Mouse (Mus musculus) spleen, adult 2 months (tissue): ENCODE data around the gene Krt75. TPM values are rescaled to one million over a fixed set of nuclear protein-coding genes. Genes with fewer than 3 reads are reported as not detected.
"Not testable (repeated sequence)": the region's sequence is repeated elsewhere in the genome, so short reads cannot be mapped to it uniquely, and the experiment has no call there.

Experiments
- DNase-seq, 2 experiments: peaks; one replicate each; pipeline versions ENCODE4 v3.0.0 to v3.0.0-alpha.2; 2012 to 2021; ENCODE audit warnings: low spot score in 2 of 2, low read depth in 1 of 2
- H3K27ac ChIP-seq: fragments of 200-500 bp; 2 replicates; pipeline ENCODE4 v1.5.1; 2012; ENCODE audit warnings: low read length, inconsistent platforms; ENCODE audit not compliant: insufficient read depth
- H3K27me3 ChIP-seq: fragments of 200-500 bp; 2 replicates; pipeline ENCODE4 v1.6.1; 2012; ENCODE audit warnings: mild to moderate bottlenecking, moderate library complexity, low read length, inconsistent platforms; ENCODE audit not compliant: control insufficient read depth, insufficient read depth
- H3K36me3 ChIP-seq: fragments of 200-500 bp; 2 replicates; pipeline ENCODE4 v1.6.1; 2012; ENCODE audit warnings: mild to moderate bottlenecking, low read length, inconsistent platforms; ENCODE audit not compliant: control insufficient read depth, insufficient read depth
- H3K4me1 ChIP-seq: fragments of 200-500 bp; 2 replicates; pipeline ENCODE4 v1.6.1; 2011; ENCODE audit warnings: inconsistent platforms; ENCODE audit not compliant: control insufficient read depth, insufficient read depth, insufficient read length
- H3K4me3 ChIP-seq: fragments of 200-500 bp; 2 replicates; pipeline ENCODE4 v1.5.1; 2011; ENCODE audit warnings: mild to moderate bottlenecking, inconsistent platforms; ENCODE audit not compliant: insufficient read depth, insufficient read length; ENCODE audit errors: extremely low read depth
- CTCF ChIP-seq: fragments of 200-500 bp; IDR thresholded peaks from 2 replicates; pipeline ENCODE4 v1.5.1; 2011; ENCODE audit warnings: mild to moderate bottlenecking, inconsistent platforms; ENCODE audit not compliant: insufficient read depth, insufficient read length, insufficient replicate concordance; ENCODE audit errors: extremely low read depth
- POLR2A ChIP-seq: fragments of 200-500 bp; IDR thresholded peaks from 2 replicates; pipeline ENCODE4 v1.6.1; 2011; ENCODE audit warnings: low read depth, low read length, inconsistent platforms
- WGBS: fragments of 180-500 bp; shearing (Covaris S2); methylation state at CpG from one replicate; pipeline ENCODE4 v1.1.7; 2018; 5-methylcytosine and 5-hydroxymethylcytosine counted together
- polyA plus RNA-seq: library from polyadenylated mRNA; depleted of rRNA; stranded (reverse); fragments of >200 nt; gene quantifications from 2 replicates; pipeline ENCODE4 v1.2.3, GENCODE M21; 2012; rRNA removed

Krt75 gene
- polyA plus RNA-seq, 1 experiment, result not detected

- no peak overlapping the region for H3K4me3 ChIP-seq
- no peaks in the 10 kb centered on the region for H3K4me1 ChIP-seq
- WGBS, result 12% methylated on average over 2 of the region's 2 CpGs
- TF ChIP-seq CTCF (peak; percentile 64; the same call in 1 of the 2 replicates), POLR2A (no peak)
- H3K36me3 ChIP-seq, result no peaks in the 10 kb centered on the region
- peak in 1 of 2 experiments; percentile 14 for DNase-seq
- no peak overlapping the region for H3K27ac ChIP-seq
- H3K27me3 ChIP-seq, result no peaks in the 10 kb centered on the region
Observed at GRCm38 (mm10) chr15:101519792-101520191, 53.9 kb downstream of the Krt75 start.

GRCm38 (mm10) chr15:101517161-101517560 is 56.5 kb downstream of the Krt75 start, which contains the start of gene Gm49425:
Gene Gm49425, minus strand, starts transcription at chr15:101517261.
- H3K4me3 ChIP-seq, H3K27ac ChIP-seq, H3K27me3 ChIP-seq, H3K36me3 ChIP-seq, H3K4me1 ChIP-seq, DNase-seq: not testable (repeated sequence)
- 64% methylated on average over 2 of the region's 2 CpGs for WGBS

Other genes starting within 250 kb of the Krt75 start
- 9.9 and 13.6 TPM in 2 replicates for gene Krt80, start 203.7 kb downstream of the Krt75 start, polyA plus RNA-seq
- 0.86 and 1.7 TPM in 2 replicates for gene Krt7, start 162.9 kb downstream of the Krt75 start, polyA plus RNA-seq
- not detected in 2 replicates for gene Krt87, start 135.1 kb downstream of the Krt75 start, polyA plus RNA-seq
- not detected in 2 replicates for gene Krt88, start 126.2 kb downstream of the Krt75 start, polyA plus RNA-seq
- gene Krt81, start 110.2 kb downstream of the Krt75 start, polyA plus RNA-seq, result not detected in 2 replicates
- gene Krt86, start 100.4 kb downstream of the Krt75 start, polyA plus RNA-seq, result 0.14 and 0.22 TPM in 2 replicates
- 0.18 and 0.42 TPM in 2 replicates for gene Krt83, start 82.4 kb downstream of the Krt75 start, polyA plus RNA-seq
- not detected in 2 replicates for gene Gm49425, start 56.6 kb downstream of the Krt75 start, polyA plus RNA-seq
- gene Krt84, start 41.1 kb downstream of the Krt75 start, polyA plus RNA-seq, result not detected in 2 replicates
- gene Krt82, start 23.2 kb downstream of the Krt75 start, polyA plus RNA-seq, result not detected in 2 replicates
- not detected in 2 replicates for gene Krt90, start 11.0 kb downstream of the Krt75 start, polyA plus RNA-seq
- not detected in 2 replicates for gene Gm5414, start 54.3 kb upstream of the Krt75 start, polyA plus RNA-seq
- gene Gm5478, start 73.5 kb upstream of the Krt75 start, polyA plus RNA-seq, result not detected in 2 replicates
- not detected in 2 replicates for gene Krt6b, start 106.4 kb upstream of the Krt75 start, polyA plus RNA-seq
- not detected in 2 replicates for gene Krt6a, start 120.4 kb upstream of the Krt75 start, polyA plus RNA-seq
- not detected in 2 replicates for gene Krt5, start 139.0 kb upstream of the Krt75 start, polyA plus RNA-seq
- gene Krt71, start 169.2 kb upstream of the Krt75 start, polyA plus RNA-seq, result not detected in 2 replicates
- not detected in 2 replicates for gene Krt72, start 212.6 kb upstream of the Krt75 start, polyA plus RNA-seq
- not detected in 2 replicates for gene Krt73, start 228.4 kb upstream of the Krt75 start, polyA plus RNA-seq
- gene Krt2, start 244.3 kb upstream of the Krt75 start, polyA plus RNA-seq, result not detected in 2 replicates